Mouse (Mus musculus) limb, embryonic 15.5 days (tissue): ENCODE data around the gene Cnbp. TPM values are rescaled to one million over a fixed set of nuclear protein-coding genes. Genes with fewer than 3 reads are reported as not detected.

Experiments
- ATAC-seq: fragments of 200-750 bp; cut with Nextera tagmentation; 2 replicates; pipeline ENCODE4 v1.8.0; 2017; ENCODE audit warnings: low read depth, moderate TSS enrichment; ENCODE audit not compliant: insufficient number of reproducible peaks, low FRiP score, low TSS enrichment
- H3K27ac ChIP-seq: fragments of 300-500 bp; sonication (generic); 2 replicates; pipeline ENCODE4 v1.5.1; 2015; ENCODE audit warnings: moderate library complexity, mild to moderate bottlenecking, inconsistent platforms
- H3K27me3 ChIP-seq: fragments of 300-500 bp; sonication (generic); 2 replicates; pipeline ENCODE4 v1.6.1; 2015; ENCODE audit warnings: inconsistent platforms
- H3K36me3 ChIP-seq: fragments of 300-500 bp; sonication (generic); 2 replicates; pipeline ENCODE4 v1.6.1; 2015; ENCODE audit warnings: inconsistent platforms
- H3K4me1 ChIP-seq: fragments of 300-500 bp; sonication (generic); 2 replicates; pipeline ENCODE4 v1.6.1; 2015; ENCODE audit warnings: inconsistent platforms
- H3K4me2 ChIP-seq: fragments of 300-500 bp; sonication (generic); 2 replicates; pipeline ENCODE4 v1.6.1; 2015; ENCODE audit warnings: mild to moderate bottlenecking, inconsistent platforms
- H3K4me3 ChIP-seq: fragments of 300-500 bp; sonication (generic); 2 replicates; pipeline ENCODE4 v1.5.1; 2015; ENCODE audit warnings: mild to moderate bottlenecking, inconsistent platforms
- H3K9ac ChIP-seq: fragments of 300-500 bp; sonication (generic); 2 replicates; pipeline ENCODE4 v1.6.1; 2015; ENCODE audit warnings: inconsistent platforms
- H3K9me3 ChIP-seq: fragments of 300-500 bp; sonication (generic); 2 replicates; pipeline ENCODE4 v1.6.1; 2016; ENCODE audit warnings: inconsistent platforms
- WGBS: fragments of 180-500 bp; shearing (Covaris S2); methylation state at CpG from one replicate; pipeline ENCODE4 v1.1.7; 2015; 5-methylcytosine and 5-hydroxymethylcytosine counted together
- polyA plus RNA-seq: library from polyadenylated mRNA; unstranded; fragments of >200 nt; fragmentation: Nextera tagmentation; extraction: Ambion mirVana; gene quantifications from 2 replicates; pipeline ENCODE4 v1.2.1, GENCODE M21; 2015

Gene Cnbp
- polyA plus RNA-seq, 1 experiment from 2014 or later = 1,091 TPM

DNA sequence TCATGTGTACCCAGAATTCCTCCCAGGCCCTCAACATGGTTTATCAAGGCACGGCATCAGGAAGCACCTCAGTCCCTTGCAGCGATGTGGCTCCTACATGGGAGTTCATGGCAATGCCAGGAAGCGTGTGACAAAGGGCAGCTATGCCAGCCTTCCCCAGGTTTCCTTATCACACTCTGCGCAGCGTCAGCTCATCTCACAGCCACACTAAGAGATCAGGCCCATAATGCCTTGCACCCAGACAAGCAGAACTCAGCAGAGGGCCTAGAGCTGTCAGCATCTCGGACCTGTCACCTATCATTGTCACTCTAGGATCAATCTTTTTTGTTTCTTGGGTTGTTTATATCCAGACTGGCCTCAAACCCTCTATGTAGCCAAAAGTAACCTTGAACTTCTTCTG lies 51.3 kb downstream of the Cnbp start:
- 0 out of 2 replicates have a peak, but pooled peaks cover 2% of the 10 kb centered on the region for H3K4me1 ChIP-seq
- H3K27me3 ChIP-seq = no peaks in the 10 kb centered on the region
- H3K9me3 ChIP-seq = no peaks in the 10 kb centered on the region
- H3K9ac ChIP-seq = no peak overlapping the region
- H3K4me2 ChIP-seq = no peak overlapping the region
- no peak overlapping the region for H3K27ac ChIP-seq
- no peak for ATAC-seq
- H3K4me3 ChIP-seq = no peak overlapping the region
- WGBS = 92% methylated on average over 6 of the region's 6 CpGs
- peaks cover 5% of the 10 kb centered on the region for H3K36me3 ChIP-seq

DNA sequence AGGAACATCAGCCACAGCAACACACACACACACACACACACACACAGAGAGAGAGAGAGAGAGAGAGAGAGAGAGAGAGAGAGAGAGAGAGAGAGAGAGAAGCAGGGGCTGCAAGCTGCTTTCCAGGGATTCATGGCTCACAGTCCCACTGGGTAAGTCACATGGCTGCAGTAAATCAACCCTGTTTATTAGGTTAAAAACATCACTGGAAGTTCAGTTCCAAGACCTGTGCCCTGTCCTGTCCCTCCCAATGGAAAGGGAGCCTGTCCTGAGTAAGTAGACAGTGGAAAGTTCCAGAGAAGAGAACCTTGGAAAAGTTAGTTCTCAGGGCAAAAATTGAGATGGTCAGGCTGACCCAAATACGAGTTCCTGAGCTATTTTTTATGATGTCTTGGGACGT lies 53.6 kb downstream of the Cnbp start:
- H3K4me1 ChIP-seq = 0 out of 2 replicates have a peak, but pooled peaks cover 2% of the 10 kb centered on the region
- H3K4me3 ChIP-seq = no peak overlapping the region
- H3K27ac ChIP-seq = no peak overlapping the region
- peaks cover 12% of the 10 kb centered on the region for H3K36me3 ChIP-seq
- 20% methylated on average over 2 of the region's 2 CpGs for WGBS
- ATAC-seq = no peak
- no peaks in the 10 kb centered on the region for H3K27me3 ChIP-seq
- no peak overlapping the region for H3K4me2 ChIP-seq
- H3K9ac ChIP-seq = no peak overlapping the region
- no peaks in the 10 kb centered on the region for H3K9me3 ChIP-seq

DNA sequence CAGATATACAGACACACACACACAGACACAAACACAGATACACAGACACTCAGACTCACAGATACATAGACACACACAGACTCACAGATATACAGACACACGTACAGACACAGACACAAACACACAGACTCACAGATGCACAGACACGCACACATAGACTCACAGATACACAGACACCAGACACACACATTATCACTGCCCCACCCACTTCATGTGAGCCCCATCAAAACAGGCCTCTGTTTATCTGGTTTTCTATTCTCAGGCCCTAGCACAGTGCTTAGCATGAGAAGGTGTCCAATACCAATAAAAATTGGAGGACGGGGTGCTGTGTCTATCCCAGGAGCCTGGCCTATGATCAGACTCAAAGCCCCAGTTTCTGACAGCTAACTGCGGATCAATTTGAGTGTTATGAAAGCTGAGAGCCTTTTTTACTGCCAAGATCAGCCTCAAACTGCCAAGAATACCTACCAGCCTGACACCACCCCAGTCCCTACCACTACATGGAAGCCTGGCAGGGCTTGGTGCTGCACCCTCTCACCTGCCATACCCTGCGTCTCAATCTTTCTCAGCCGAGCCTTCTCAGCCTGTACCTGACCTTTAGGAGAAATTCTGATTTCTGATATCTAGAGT lies 54.5 kb downstream of the Cnbp start:
- Histone ChIP-seq H3K4me2 (no peak overlapping the region), H3K27ac (no peak overlapping the region), H3K4me1 (0 out of 2 replicates have a peak, but pooled peaks cover 2% of the 10 kb centered on the region), H3K4me3 (no peak overlapping the region), H3K36me3 (peaks cover 22% of the 10 kb centered on the region), H3K9me3 (no peaks in the 10 kb centered on the region), H3K27me3 (no peaks in the 10 kb centered on the region), H3K9ac (no peak overlapping the region)
- WGBS = 78% methylated on average over 6 of the region's 6 CpGs
- ATAC-seq = no peak

DNA sequence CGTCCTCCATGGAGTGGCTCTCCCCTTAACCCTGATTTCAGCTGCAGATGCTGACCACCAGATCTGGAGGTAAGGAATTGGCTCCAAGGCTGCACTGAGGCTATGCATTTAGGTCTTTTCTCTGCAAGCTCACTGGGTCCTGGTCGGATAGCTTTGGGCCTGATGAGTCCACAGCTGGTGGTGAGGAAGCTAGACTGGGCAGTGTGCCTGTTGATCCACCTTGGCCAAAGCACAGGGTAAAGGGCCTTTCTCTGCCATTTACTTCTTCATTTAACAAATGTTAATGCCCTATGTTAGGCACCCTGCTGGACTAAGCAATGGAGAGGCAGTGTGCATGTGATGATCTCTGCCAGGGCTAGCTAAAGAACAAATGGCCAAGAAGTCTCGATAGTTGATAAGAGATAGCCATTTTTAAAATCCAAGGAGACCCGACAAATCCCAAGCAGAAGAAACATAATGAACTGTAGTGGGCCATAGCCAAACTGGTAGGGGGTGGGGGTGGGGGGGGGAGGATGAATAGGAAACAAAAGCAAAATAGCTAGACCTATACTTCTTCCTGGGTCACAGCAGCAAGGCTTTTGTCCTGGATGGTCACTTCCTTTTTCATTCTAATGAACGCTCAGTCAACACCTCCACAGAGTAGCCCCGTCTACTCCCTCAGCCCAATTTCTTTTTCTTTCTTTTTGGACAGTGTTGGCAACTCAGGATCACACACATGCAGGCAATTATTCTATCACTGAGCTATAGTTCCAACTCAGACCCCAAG lies 55.3 kb downstream of the Cnbp start:
- peaks cover 2% of the 10 kb centered on the region; the same call in 1 of the 2 replicates for H3K4me1 ChIP-seq
- no peaks in the 10 kb centered on the region for H3K9me3 ChIP-seq
- no peak overlapping the region for H3K27ac ChIP-seq
- no peak overlapping the region for H3K4me2 ChIP-seq
- ATAC-seq = no peak
- no peaks in the 10 kb centered on the region for H3K27me3 ChIP-seq
- peaks cover 28% of the 10 kb centered on the region for H3K36me3 ChIP-seq
- no peak overlapping the region for H3K9ac ChIP-seq
- 85% methylated on average over 6 of the region's 6 CpGs for WGBS
- no peak overlapping the region for H3K4me3 ChIP-seq

DNA sequence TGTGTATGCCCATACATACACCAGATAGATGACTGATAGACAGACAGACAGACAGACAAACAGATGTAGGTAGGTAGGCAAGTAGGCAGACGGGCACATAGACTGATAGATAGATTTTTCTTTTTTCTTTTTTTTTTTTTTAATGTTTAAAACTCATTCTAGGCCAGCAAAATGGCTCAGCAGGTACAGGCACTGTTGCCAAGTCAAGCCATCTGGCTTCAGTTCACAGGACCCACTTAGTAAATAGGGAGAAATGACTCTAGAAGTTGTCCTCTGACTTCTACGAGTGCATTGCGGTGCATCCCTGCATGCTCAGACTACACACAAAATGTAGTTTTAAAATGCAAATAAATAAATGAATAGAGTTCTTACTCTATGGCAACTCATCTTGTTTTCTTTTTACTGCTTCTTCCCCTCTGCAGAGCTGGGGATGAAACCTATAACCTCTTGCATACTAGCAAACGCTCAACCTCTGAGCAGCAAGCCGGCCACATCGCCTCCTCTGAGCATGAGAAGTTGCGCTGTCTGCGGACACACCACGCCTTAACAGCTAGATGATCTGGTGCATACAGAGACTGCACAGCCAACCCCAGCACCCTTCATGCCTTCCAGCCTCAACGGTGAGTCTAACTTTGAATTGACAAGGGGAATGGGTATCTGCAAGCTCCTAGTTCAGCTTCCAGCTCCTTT lies 56.9 kb downstream of the Cnbp start:
- H3K9ac ChIP-seq = no peak overlapping the region
- no peak overlapping the region for H3K27ac ChIP-seq
- no peaks in the 10 kb centered on the region for H3K9me3 ChIP-seq
- no peak overlapping the region for H3K4me3 ChIP-seq
- ATAC-seq = no peak
- H3K4me2 ChIP-seq = no peak overlapping the region
- no peaks in the 10 kb centered on the region for H3K27me3 ChIP-seq
- H3K36me3 ChIP-seq = peaks cover 28% of the 10 kb centered on the region
- 92% methylated on average over 10 of the region's 10 CpGs for WGBS
- H3K4me1 ChIP-seq = peaks cover 2% of the 10 kb centered on the region; the same call in 1 of the 2 replicates

Other genes starting within 250 kb of the Cnbp start
- 14.9 and 15.1 TPM in 2 replicates for gene Aplf, start 178.9 kb downstream of the Cnbp start, polyA plus RNA-seq
- 0.97 and 1.2 TPM in 2 replicates for gene Efcc1, start 120.2 kb downstream of the Cnbp start, polyA plus RNA-seq
- gene Gp9, start 73.0 kb downstream of the Cnbp start, polyA plus RNA-seq = 0.97 and 1.3 TPM in 2 replicates
- gene Rab43, start 38.9 kb downstream of the Cnbp start, polyA plus RNA-seq = 11.9 and 12.5 TPM in 2 replicates
- gene Gm45140, start 15.3 kb downstream of the Cnbp start, polyA plus RNA-seq = 3.0 and 5.1 TPM in 2 replicates
- 36.4 and 45.6 TPM in 2 replicates for gene Isy1, start 12.3 kb downstream of the Cnbp start, polyA plus RNA-seq
- gene Copg1, start 36.7 kb upstream of the Cnbp start, polyA plus RNA-seq = 183 and 189 TPM in 2 replicates
- gene Hmces, start 62.8 kb upstream of the Cnbp start, polyA plus RNA-seq = 48.8 and 49.8 TPM in 2 replicates
- gene H1fx, start 130.5 kb upstream of the Cnbp start, polyA plus RNA-seq = 25.3 and 26.3 TPM in 2 replicates
- 221 and 249 TPM in 2 replicates for gene Rab7, start 194.2 kb upstream of the Cnbp start, polyA plus RNA-seq
- gene Rpn1, start 233.4 kb upstream of the Cnbp start, polyA plus RNA-seq = 424 and 437 TPM in 2 replicates